Mouse (Mus musculus): ENCODE measurements at regions not wholly inside any gene's neighbourhood (a gene's known extent, or its start where the extent isn't known, plus 50 kb on each side); places are given as distances from the start of the nearest gene placed in this dataset.
"Not testable (repeated sequence)": the region's sequence is repeated elsewhere in the genome, so short reads cannot be mapped to it uniquely, and the experiment has no call there.

DNA sequence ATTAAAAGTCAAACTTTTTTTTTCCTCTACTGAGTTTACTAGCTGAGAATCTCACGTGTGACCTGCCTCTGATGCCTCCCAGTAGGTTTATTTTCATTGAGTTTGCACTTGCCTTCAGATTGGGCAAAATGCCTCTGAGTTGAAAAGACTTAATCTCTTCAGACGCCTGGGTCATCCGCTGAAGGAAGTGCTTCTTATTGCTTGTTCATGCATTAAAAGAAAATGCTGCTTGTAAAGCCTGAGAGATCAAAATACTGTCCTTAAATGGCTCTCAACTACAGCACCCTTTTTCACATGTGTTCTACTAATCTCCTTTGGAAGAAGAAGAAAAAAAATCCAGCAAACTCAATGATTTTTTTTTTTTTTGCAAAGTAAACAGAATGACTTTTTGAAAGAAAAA, 351.5 kb downstream of the Kcnh5 start:
- DNase-seq: no peak

DNA sequence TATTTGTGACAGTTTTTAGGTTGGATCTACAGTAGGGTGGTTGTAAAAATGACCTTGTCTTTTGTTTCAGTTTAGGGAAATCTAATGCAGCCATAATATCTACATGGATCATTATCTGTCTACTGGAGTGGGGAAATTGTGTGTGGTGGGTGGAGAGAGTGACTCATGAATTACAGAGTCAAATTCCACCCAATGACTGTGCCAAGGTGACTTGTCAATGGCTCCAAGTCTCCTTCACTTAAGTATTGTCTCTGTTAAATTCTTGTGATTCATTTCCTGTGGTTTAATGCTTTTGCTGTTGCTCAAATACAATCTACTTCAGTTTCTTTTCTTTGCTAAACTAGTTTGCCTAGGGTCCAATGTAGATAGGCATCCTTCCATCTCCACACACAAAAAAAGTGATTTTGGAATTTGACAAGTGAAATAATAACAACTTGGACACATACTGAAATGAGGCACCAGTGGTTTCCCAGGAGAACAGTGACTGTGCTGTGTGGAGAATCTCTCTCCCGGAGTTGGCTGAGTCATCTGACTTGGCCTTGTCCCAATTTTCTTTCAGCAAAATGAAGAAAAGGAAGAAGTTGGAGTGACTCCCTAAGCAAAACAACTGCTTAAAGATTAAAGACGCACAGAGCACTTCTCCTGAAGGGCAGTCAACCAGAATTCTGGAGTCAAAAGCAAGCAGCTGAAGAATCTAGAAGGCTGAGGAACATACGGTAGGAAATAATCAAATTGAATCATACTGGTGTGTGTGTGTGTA, 352.2 kb downstream of the Kcnh5 start:
- DNase-seq: peak; percentile 26 to 58

DNA sequence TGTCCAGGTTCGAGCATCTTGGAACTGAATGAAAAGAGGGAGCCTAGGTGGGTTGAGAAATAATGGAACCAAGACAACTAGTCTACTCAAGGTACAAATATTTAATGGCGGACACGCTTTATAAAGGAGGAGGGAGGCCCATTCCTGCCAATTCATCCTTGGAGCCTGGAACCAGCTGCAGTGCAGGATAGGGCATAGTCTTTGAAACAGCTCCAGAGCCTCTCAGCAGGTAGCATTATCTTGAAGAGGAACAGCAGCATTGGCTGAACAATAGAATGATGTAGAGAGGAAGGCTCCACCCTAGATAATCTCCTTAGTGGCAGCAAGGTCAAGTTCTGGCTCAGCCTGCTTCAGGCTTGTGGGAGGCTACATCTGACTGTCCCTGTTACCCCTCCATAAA, 361.0 kb downstream of the Kcnh5 start:
- not testable (repeated sequence) for DNase-seq

DNA sequence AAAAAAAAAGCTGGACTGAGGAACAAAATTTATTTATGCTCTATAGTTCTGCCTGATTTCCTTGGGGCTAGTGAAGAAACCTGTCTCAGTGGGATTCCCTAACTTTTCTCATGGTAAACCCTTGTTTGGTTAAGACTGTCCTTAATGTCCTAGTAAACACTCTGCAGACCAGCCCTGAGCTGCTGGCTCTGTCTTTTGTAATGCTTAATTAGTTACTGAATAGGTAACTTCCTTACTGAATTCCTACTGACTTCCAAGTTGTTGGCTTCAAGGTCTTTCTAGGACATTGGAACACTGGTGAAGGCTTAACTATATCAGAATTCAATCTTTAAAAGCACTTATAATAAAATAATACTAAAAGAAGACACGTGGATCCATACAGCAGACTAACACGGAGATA, 368.6 kb downstream of the Kcnh5 start:
- DNase-seq: not testable (repeated sequence)

DNA sequence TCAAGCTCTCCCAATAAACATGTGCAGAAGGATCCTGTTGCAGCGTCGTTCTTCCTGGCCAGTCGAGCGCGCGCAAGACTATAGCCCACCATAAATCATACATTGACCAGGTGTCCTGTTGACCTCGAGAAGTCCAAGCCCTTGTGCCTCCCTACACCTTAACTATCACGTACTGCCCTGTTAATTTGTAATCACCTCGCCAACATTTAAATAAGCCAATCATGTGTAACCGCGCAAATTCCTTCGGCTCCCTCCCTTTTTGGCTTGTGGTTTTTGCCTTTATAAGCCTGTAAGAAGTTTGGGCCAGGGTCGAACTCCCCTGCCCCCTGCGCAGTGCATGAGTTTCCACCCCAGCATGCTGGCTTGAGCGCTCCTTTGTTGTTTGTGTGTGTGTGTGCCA, 369.2 kb downstream of the Kcnh5 start:
- DNase-seq: not testable (repeated sequence)

DNA sequence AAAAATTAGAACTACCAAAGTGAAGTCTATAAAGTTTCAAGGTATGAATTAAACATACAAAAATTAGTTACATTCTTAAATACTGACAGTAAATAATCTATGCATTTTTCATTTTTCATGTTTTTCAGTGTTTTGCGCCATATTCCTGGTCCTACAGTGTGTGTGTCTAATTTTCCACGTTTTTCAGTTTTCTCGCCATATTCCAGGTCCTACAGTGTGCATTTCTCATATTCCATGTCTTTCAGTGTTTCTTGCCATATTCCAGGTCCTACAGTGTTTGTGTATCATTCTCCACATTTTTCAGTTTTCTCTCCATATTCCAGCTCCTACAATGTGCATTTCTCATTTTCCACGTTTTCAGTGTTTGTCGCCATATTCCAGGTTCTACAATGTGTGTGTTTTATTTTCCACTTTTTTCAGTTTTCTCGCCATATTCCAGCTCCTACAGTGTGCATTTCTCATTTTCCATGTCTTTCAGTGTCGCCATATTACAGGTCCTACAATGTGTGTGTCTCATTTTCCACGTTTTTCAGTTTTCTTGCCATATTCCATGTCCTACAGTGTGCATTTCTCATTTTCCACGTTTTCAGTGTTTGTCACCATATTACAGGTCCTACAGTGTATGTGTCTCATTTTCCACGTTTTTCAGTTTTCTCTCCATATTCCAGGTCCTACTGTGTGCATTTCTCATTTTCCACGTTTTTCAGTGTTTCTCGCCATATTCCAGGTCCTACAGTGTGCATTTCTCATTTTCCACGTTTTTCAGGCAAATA, 373.2 kb downstream of the Kcnh5 start:
- peak in 1 of 2 experiments; percentile 65 for DNase-seq

DNA sequence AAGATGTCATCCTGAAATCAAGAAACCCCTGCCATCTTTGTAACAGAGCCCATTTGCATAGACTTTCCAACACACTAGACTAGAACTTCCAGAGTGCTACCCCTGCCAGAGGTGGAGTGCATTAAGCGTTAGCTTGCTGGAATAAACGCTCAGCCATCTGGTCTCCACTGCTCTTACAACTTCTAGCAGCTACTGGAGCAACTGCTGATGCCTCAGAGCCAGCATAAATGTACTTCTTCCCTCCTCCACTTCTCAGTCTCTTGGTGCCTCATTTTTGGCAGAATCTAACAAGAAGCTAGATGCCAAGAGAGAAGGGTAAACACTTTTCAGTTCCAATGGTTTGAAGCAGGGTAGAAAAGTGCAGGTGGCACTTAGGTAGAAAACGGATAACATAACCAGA, 385.1 kb downstream of the Kcnh5 start:
- DNase-seq: no peak

DNA sequence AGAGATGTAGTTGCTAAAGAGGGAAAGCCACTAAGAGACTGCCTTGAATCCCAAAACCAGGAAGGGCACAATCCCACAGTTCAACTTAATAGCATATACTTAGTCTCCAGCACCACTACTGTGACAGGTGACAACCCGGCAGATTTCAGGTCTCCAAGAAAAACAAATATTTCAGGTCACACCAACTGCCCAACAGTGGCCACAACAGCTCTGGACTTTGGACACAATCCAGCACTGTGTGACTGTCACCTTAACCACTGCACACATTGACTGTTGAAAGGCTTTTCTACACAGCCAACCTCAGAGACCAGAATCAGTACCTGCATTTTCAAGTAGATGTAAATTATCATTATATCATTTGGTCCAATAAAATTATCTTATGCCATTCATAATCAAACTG, 414.8 kb downstream of the Kcnh5 start:
- no peak for DNase-seq

DNA sequence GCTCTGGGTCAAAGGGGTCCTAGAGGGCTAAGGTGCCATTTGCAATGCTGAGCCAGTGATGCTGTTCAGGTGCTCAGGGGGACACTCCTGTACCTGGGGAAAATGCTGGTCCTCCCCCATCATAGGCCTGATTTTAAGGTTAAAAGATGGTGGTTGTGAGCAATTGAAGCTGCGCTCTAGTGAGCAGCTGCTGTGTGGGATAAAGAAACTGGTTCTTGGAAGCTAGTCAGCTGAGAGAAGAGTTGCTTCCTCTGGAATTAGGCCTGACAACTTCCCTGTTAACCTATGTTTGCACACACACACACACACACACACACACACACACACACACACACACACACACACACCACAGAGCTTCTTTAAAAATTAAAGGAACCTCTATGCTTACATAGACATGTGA, 428.9 kb upstream of the Gm11042 start:
- DNase-seq: no peak

DNA sequence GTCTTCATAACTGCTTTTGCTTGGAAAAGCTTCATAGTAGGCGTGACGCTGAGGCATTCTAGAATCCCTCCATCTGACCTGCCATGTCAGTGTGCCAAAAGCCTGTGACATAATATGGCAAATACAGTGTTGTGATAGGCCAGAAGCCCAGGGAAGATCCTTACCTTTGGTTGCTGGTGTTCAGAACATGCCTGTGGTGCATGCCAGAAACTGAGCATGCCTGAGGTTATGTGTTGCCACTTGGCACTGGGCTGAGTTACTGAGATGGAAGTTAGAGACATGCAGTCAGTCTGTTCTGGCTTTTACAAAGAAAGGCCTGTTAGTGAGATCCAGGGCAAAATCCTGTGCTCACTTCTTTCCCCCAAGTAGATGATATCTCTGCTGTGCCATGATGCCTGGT, 412.7 kb upstream of the Gm11042 start:
- no peak for DNase-seq

DNA sequence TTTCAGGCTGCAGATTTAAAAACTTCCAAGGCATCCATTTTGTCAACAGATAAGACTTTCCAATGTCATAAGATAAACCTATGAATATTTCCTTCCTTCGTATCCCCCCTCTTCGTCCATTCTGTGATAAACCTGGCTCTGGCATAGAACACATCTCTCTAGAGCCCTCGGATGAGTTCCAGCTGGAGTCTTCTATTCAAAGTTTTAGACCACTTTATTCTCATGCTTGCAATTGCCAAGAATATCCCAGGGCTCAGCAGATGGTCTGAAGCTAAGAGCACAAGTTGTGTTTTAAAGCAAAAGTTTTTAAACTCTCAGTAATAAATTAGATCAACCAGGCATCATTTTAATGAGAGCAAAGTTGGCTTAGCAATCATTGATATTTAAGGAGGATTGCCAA, 363.0 kb upstream of the Gm11042 start:
- DNase-seq: no peak

DNA sequence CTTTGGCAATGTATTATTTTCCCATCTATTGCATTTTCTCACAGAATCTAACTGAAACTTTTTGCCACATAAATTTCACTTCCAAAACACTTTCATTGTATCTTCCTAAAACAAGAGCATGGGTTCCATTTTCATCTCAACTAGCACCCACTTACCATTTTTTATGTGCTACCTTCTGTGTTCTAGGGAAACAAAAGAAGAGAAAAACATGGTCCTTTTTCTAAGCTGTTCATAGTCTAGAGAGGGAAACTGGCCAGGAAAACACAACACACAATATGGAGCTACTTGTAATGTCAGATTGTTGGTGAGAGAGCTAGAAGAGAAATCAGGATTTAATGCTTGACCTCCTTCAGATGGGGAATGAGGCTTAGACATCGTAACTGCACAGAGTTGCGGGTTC, 361.6 kb upstream of the Gm11042 start:
- DNase-seq: no peak

DNA sequence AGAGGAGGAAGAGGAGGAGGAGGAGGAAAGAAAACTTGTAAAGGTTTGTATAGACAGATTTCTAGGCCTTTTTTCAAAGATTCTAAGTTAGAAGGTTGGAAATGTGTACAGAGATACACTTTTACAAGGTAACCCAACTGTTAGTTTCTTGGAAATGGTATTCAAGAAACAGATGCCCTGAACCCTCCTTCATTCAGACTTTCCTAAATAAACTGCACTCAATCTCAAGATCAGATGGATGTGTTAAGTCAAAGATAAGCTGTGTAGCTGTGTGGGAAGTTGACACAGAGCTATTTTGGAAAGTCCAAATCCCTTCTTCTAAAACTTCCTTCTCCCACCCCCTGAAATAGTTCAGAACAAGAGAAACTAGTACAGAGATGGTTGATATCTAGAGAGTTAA, 342.2 kb upstream of the Gm11042 start:
- DNase-seq: no peak

DNA sequence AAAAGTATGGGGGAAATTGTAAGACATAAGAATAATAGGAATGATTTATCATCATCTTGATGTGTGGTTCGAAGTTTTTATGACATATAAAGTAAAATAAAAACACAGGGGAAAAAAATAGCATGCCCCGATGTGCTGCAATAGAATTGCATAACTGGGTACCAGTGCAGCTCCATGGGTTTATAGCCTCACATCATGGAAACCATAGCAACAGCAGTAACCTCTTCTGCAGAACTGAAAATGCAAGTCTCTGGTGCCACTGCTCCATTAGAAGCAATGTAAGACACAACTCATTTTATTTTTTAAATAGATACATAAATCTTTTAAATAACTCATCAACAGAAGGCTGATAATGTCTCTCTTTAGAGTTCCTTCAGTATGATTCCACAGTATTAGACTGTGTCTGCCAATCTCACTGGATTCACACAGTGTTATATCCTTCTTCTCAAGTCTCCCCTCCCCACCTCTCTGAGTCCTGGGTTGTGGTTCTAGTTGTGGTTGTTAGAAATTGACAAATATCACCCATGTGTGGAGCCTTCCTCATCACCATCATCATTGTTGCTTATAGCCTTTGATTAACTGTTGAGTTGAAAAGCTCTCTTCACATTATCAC, 340.9 kb upstream of the Gm11042 start:
- no peak for DNase-seq

DNA sequence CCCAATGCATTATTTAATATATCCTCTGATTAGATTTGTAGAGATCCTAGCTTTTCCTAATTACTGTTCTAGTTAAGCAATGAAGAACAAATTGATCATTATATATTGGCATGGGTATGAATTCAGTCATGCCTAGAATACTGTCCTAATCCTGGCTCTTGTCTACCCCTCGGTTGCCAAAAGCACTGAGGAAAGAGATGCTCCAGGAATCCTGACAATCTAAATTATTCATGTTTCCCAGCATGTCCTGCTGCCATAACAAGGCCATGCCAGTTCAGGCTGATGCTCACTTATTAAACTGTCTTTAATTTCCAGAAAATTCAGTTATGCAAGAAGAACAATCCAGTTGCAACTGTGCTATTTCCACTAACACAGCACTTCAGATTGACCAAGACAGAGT, 335.1 kb upstream of the Gm11042 start:
- no peak for DNase-seq

DNA sequence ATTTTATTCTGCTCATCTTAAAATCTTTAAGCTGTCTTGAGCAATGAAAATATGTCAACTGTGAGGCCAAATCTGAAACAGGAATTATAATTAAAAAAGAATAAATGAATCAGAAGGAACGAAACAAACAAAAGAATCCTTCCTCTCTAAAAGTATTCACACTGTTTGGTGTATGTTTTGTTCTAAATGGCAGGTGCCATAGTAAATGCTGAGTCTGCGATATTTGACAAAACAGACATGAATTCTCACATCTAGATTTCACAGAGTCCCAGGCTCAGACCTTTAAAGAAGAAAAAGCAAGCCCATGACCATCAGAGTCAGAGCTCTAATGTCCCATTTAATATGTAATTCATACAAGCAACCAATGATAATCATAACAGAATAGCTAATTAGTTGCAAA, 316.6 kb upstream of the Gm11042 start:
- DNase-seq: no peak

DNA sequence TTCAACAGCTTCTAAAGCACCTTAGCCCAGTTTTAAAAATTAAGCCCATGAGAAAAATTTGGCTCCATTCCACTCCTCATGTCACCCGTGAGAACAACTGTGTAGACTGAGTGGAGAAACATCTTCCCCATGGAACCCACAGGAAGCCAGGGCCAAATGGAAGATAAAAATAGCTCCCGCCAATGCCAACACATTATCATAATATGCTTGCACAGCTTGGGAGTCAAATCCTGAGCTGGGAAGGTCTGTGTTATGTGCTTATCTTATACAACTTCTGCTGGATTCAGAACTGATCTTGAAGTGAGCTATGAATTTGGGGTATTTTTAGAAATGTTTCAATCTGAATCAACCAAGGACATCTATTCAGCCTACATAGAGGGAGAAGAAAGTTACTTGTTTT, 279.0 kb upstream of the Gm11042 start:
- DNase-seq: no peak

DNA sequence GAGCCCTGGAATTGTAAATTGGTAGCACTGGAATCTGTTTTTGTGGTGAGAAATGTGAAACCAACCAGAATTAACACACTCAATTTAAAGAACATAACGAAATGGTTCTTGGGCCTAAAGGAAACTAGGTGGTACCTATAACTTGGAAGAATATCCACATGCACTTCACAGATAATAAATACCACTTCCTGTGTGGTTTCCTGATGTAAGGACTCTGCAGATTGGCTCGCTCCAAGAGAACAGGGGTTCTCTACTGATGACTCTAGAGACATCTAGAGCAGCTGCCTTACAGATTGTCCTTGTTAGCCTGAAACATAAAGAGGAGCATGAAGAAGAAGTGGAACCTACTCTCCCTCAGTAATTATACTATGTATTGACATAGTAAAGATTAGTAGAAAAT, 238.4 kb upstream of the Gm11042 start:
- DNase-seq: no peak

DNA sequence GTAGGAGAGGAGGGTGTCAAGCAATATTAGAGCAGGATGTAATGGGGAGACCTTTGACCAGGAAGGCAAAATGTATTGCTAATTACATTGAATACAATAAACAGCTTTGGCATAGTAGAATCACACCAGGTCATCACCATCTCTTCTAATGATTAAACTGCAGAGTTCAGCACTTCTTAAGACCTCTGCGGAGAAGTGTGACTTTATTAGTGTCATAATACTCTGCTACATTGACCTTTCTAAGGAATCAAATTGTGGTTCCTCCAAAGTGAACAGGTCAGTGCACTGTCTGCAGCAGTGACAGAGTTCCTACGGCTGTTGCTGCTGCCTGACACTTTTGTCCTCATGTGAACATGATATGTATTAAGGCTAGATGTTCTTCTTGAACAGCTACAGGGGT, 228.0 kb upstream of the Gm11042 start:
- DNase-seq: no peak

DNA sequence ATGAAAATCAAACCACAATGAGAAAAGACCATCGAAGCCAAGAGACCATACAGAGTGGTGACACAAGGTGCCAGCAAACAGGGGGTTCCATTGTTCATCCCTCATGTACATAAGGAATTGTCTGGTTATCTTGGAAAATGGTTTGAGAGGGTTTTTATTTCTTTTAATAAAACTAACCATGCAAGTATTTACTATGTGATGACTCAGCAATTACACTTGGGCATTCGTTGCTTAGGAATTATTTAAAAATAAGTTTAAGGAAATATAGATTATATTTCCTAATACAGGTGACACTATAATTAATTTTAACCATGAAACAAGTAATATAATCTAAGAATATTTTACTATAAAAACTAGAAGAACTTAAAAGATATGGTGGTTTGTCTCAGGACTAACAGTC, 218.7 kb upstream of the Gm11042 start:
- DNase-seq: no peak

DNA sequence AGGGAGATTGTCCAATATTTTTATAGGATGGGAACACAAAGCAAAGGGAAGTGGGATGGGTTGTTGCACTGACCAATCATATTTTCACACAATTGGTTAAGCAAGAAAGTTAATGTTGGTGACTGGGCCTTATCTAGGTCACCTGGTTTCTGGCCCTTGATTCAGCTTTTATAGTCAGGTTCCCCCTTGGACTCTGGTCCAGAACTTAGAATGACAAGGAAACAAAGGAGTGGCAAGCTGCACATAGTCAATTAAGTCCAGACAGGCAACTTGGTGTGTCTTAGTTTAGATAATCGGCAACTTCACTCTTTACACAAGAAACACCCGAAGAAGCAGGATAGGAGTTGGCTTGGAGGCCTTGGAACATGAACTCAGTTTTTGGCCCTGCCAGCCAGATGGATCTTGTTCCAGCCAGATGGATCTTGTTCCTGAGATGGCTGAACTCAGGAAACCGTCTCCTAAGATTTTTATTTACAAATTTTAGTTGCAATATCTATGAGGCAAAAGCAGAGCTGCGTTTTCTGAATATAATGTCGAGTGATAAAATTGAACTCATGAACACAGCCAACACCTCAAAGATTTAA, 212.9 kb upstream of the Gm11042 start:
- no peak for DNase-seq

DNA sequence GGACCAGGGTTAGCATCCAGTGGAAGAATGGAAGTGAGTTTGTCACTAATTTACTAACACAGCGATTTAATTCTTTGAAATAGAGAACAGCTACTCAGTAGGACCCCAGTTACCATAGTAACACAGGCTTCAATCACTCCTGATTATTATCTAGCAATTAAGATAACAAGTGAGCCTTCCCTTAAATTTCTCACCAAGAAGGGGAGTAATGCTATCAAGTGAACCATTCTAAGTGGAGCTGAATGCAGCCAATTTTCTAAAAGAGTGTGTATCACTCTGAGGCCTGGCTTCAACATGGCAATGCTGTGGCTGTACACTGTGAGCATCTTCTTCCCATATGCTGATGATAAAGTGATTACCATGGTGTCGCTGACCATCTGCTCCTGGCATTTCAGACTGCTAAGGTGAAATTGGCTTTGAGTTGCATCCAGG, 211.0 kb upstream of the Gm11042 start:
- DNase-seq: no peak

DNA sequence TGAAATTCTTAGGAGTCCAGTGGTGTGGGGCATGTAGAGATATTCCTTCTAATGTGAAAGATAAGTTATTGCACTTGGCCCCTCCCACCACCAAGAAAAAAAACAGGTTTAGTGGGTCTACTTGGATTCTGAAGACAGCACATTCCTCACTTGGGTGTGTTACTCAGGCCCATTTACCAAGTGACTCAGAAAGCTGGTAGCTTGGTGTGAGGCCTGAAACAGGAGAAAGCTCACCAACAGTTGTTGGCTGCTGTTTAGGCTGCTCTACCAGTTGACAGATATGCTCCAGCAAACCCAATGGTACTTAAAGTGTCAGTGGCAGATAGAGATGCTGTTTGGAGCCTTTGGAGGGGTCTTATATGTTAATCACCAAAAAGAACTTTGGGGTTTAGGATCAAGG, 207.8 kb upstream of the Gm11042 start:
- no peak for DNase-seq

Measured in adrenal gland, postnatal 36 days (tissue).